Mouse (Mus musculus) layer of hippocampus, postnatal 14 days (tissue): ENCODE measurements at regions not wholly inside any gene's neighbourhood (a gene's known extent, or its start where the extent isn't known, plus 50 kb on each side); places are given as distances from the start of the nearest gene placed in this dataset.
A peak's percentile ranks its signal among the peaks of the same experiment; 100 is the strongest.
"Not testable (repeated sequence)": the region's sequence is repeated elsewhere in the genome, so short reads cannot be mapped to it uniquely, and the experiment has no call there.

Source experiments
- DNase-seq, 2 experiments: peaks; one replicate each; pipeline ENCODE4 v3.0.0; 2021 to 2022; ENCODE audit warnings: low spot score in 2 of 2, mixed read lengths in 1 of 2

GRCm38 (mm10) chr15:8767624-8768571 lies 57.3 kb upstream of the Slc1a3 start:
- DNase-seq = no peak

- DNase-seq = not testable (repeated sequence)
Observed at GRCm38 (mm10) chr15:8766208-8766607, 55.6 kb upstream of the Slc1a3 start.

GRCm38 (mm10) chr15:8761741-8762271 lies 51.2 kb upstream of the Slc1a3 start:
- peak in 1 of 2 experiments; percentile 15 for DNase-seq

GRCm38 (mm10) chr15:8761132-8761531 lies 50.6 kb upstream of the Slc1a3 start:
- DNase-seq = no peak
